Mouse (Mus musculus) embryonic fibroblast, embryonic 13.5 days (primary cell): ENCODE data around the gene Fbxo21.

Source experiments
- CTCF ChIP-seq: IDR thresholded peaks from 2 replicates; pipeline ENCODE4 v1.5.1; 2011; ENCODE audit warnings: mild to moderate bottlenecking, control low read depth, low read length, moderate library complexity, borderline replicate concordance; ENCODE audit not compliant: insufficient read depth
- POLR2A ChIP-seq: IDR thresholded peaks from 2 replicates; pipeline ENCODE4 v1.6.1; 2011; ENCODE audit warnings: low read depth, mild to moderate bottlenecking, control low read depth, low read length, moderate library complexity

DNA sequence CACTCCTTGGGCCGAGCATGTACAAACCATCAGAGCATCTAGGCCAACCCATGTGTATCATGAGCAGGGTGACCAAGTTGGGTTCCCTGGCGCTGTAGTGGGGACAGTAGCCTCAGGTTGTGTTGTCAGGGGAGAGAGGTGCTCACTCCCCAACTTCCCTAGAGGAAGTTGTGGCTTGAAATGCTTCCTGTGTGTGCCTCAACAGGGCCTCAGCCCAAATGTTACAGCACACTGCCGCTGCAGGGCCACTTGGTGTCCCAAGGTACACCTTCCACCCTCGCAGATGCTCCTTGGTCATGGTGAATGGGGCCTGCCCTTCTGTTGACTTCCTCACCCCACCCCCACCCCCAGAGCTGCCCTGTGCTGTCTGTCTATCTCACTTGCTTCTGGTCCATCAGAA lies 71.9 kb downstream of the Fbxo21 start:
- TF ChIP-seq POLR2A, result no peak
- TF ChIP-seq CTCF, result no peak
